Mouse (Mus musculus) embryonic facial prominence, embryonic 13.5 days (tissue): Measurements from ENCODE around the gene Cep170b. TPM values are rescaled to one million over a fixed set of nuclear protein-coding genes. Genes with fewer than 3 reads are reported as not detected.

ENCODE experiments used
- ATAC-seq: fragments of 200-750 bp; cut with Nextera tagmentation; 2 replicates; pipeline ENCODE4 v1.8.0; 2017; ENCODE audit warnings: low read depth; ENCODE audit not compliant: insufficient number of reproducible peaks, insufficient read depth, low FRiP score, low TSS enrichment
- H3K27ac ChIP-seq: fragments of 300-500 bp; sonication (generic); 2 replicates; pipeline ENCODE4 v1.5.1; 2015; ENCODE audit warnings: moderate library complexity, mild to moderate bottlenecking, inconsistent platforms
- H3K27me3 ChIP-seq: fragments of 300-500 bp; sonication (generic); 2 replicates; pipeline ENCODE4 v1.6.1; 2015; ENCODE audit warnings: mild to moderate bottlenecking, inconsistent platforms
- H3K36me3 ChIP-seq: fragments of 300-500 bp; sonication (generic); 2 replicates; pipeline ENCODE4 v1.6.1; 2015; ENCODE audit warnings: mild to moderate bottlenecking, inconsistent platforms
- H3K4me1 ChIP-seq: fragments of 300-500 bp; sonication (generic); 2 replicates; pipeline ENCODE4 v1.6.1; 2015; ENCODE audit warnings: inconsistent platforms
- H3K4me2 ChIP-seq: fragments of 300-500 bp; sonication (generic); 2 replicates; pipeline ENCODE4 v1.6.1; 2015; ENCODE audit warnings: moderate library complexity, mild to moderate bottlenecking, inconsistent platforms
- H3K4me3 ChIP-seq: fragments of 300-500 bp; sonication (generic); 2 replicates; pipeline ENCODE4 v1.5.1; 2015; ENCODE audit warnings: mild to moderate bottlenecking, inconsistent platforms
- H3K9ac ChIP-seq: fragments of 300-500 bp; sonication (generic); 2 replicates; pipeline ENCODE4 v1.6.1; 2015; ENCODE audit warnings: mild to moderate bottlenecking, inconsistent platforms
- H3K9me3 ChIP-seq: fragments of 300-500 bp; sonication (generic); 2 replicates; pipeline ENCODE4 v1.6.1; 2016; ENCODE audit warnings: inconsistent platforms
- WGBS: fragments of 180-500 bp; shearing (Covaris S2); methylation state at CpG from one replicate; pipeline ENCODE4 v1.1.7; 2015; ENCODE audit warnings: mixed read lengths; 5-methylcytosine and 5-hydroxymethylcytosine counted together
- polyA plus RNA-seq: library from polyadenylated mRNA; unstranded; fragments of >200 nt; fragmentation: Nextera tagmentation; extraction: Ambion mirVana; gene quantifications from 2 replicates; pipeline ENCODE4 v1.2.1, GENCODE M21; 2015

The Cep170b gene
- polyA plus RNA-seq: 13.8 and 16.7 TPM in 2 replicates

GRCm38 (mm10) chr12:112720216-112720615 is at the start of gene Cep170b:
Gene Cep170b, plus strand, starts transcription at chr12:112720455.
- Histone ChIP-seq H3K9me3 (no peaks in the 10 kb centered on the region), H3K27ac (peak within 1 kb of the TSS; percentile 87), H3K4me1 (peaks cover 37% of the 10 kb centered on the region), H3K4me2 (peak within 1 kb of the TSS; percentile 89), H3K36me3 (peaks cover 6% of the 10 kb centered on the region; the same call in 1 of the 2 replicates), H3K9ac (peak within 1 kb of the TSS; percentile 89), H3K4me3 (peak within 1 kb of the TSS; percentile 92), H3K27me3 (peaks cover 19% of the 10 kb centered on the region)
- ATAC-seq: no peak
- WGBS: 71% methylated on average over 6 of the region's 6 CpGs

- 53% methylated on average over 9 of the region's 9 CpGs for WGBS
- peaks cover 54% of the 10 kb centered on the region for H3K36me3 ChIP-seq
- ATAC-seq: no peak
- H3K27me3 ChIP-seq: no peaks in the 10 kb centered on the region
- no peak overlapping the region for H3K27ac ChIP-seq
- peaks cover 67% of the 10 kb centered on the region for H3K4me1 ChIP-seq
- H3K4me2 ChIP-seq: peak overlapping the region; percentile 85
- peak overlapping the region; percentile 51 for H3K9ac ChIP-seq
- no peak overlapping the region for H3K4me3 ChIP-seq
- H3K9me3 ChIP-seq: no peaks in the 10 kb centered on the region
Observed at GRCm38 (mm10) chr12:112670718-112671393, 49.4 kb upstream of the Cep170b start.

- Histone ChIP-seq H3K36me3 (peaks cover 44% of the 10 kb centered on the region), H3K9ac (peak overlapping the region; percentile 51; the same call in 1 of the 2 replicates), H3K9me3 (no peaks in the 10 kb centered on the region), H3K4me2 (peak overlapping the region; percentile 85), H3K27me3 (no peaks in the 10 kb centered on the region), H3K4me3 (peak overlapping the region; percentile 100), H3K27ac (no peak overlapping the region), H3K4me1 (peaks cover 56% of the 10 kb centered on the region)
- ATAC-seq: no peak
- WGBS: 82% methylated on average over 7 of the region's 7 CpGs
Observed at GRCm38 (mm10) chr12:112671891-112672290, 48.4 kb upstream of the Cep170b start.

GRCm38 (mm10) chr12:112672744-112673575 is 47.3 kb upstream of the Cep170b start:
- Histone ChIP-seq H3K4me2 (peak overlapping the region; percentile 85), H3K9ac (peak overlapping the region; percentile 99), H3K4me3 (peak overlapping the region; percentile 100), H3K36me3 (peaks cover 33% of the 10 kb centered on the region), H3K27ac (peak overlapping the region; percentile 95), H3K4me1 (peaks cover 49% of the 10 kb centered on the region), H3K27me3 (peaks cover 10% of the 10 kb centered on the region), H3K9me3 (no peaks in the 10 kb centered on the region)
- ATAC-seq: no peak
- WGBS: 6% methylated on average over 21 of the region's 21 CpGs

GRCm38 (mm10) chr12:112673576-112674091 is 46.6 kb upstream of the Cep170b start:
- H3K4me3 ChIP-seq: peak overlapping the region; percentile 100
- no peak for ATAC-seq
- peaks cover 17% of the 10 kb centered on the region for H3K27me3 ChIP-seq
- WGBS: under 1% methylated on average over 67 of the region's 68 CpGs
- peaks cover 26% of the 10 kb centered on the region for H3K36me3 ChIP-seq
- peak overlapping the region; percentile 95 for H3K27ac ChIP-seq
- H3K4me1 ChIP-seq: peaks cover 53% of the 10 kb centered on the region
- H3K9ac ChIP-seq: peak overlapping the region; percentile 99
- peak overlapping the region; percentile 85 for H3K4me2 ChIP-seq
- H3K9me3 ChIP-seq: no peaks in the 10 kb centered on the region

- peak; percentile 32; the same call in 1 of the 2 replicates for ATAC-seq
- H3K27me3 ChIP-seq: peaks cover 24% of the 10 kb centered on the region
- peaks cover 53% of the 10 kb centered on the region for H3K4me1 ChIP-seq
- peak within 1 kb of the TSS; percentile 99 for H3K9ac ChIP-seq
- H3K36me3 ChIP-seq: peaks cover 19% of the 10 kb centered on the region
- under 1% methylated on average over 40 of the region's 70 CpGs for WGBS
- H3K27ac ChIP-seq: peak within 1 kb of the TSS; percentile 95
- H3K4me3 ChIP-seq: peak within 1 kb of the TSS; percentile 100
- no peaks in the 10 kb centered on the region for H3K9me3 ChIP-seq
- peak within 1 kb of the TSS; percentile 85 for H3K4me2 ChIP-seq
Observed at GRCm38 (mm10) chr12:112674132-112675011, 45.9 kb upstream of the Cep170b start, which contains the start of gene Akt1. Gene Akt1, minus strand, starts transcription at chr12:112674884.

- peak overlapping the region; percentile 95 for H3K27ac ChIP-seq
- ATAC-seq: peak; percentile 58
- WGBS: 17% methylated on average over 18 of the region's 18 CpGs
- H3K9me3 ChIP-seq: no peaks in the 10 kb centered on the region
- peaks cover 8% of the 10 kb centered on the region for H3K36me3 ChIP-seq
- H3K4me2 ChIP-seq: peak overlapping the region; percentile 85
- H3K4me3 ChIP-seq: peak overlapping the region; percentile 100
- H3K4me1 ChIP-seq: peaks cover 60% of the 10 kb centered on the region
- peak overlapping the region; percentile 99 for H3K9ac ChIP-seq
- peaks cover 35% of the 10 kb centered on the region for H3K27me3 ChIP-seq
Observed at GRCm38 (mm10) chr12:112675245-112676035, 44.8 kb upstream of the Cep170b start.

GRCm38 (mm10) chr12:112677076-112677475 is 43.2 kb upstream of the Cep170b start:
- no peaks in the 10 kb centered on the region for H3K9me3 ChIP-seq
- no peak overlapping the region for H3K9ac ChIP-seq
- peaks cover 51% of the 10 kb centered on the region for H3K27me3 ChIP-seq
- no peak overlapping the region for H3K4me3 ChIP-seq
- H3K4me1 ChIP-seq: peaks cover 44% of the 10 kb centered on the region
- H3K4me2 ChIP-seq: no peak overlapping the region
- H3K27ac ChIP-seq: no peak overlapping the region
- ATAC-seq: no peak
- no peaks in the 10 kb centered on the region for H3K36me3 ChIP-seq
- WGBS: 62% methylated on average over 5 of the region's 5 CpGs

- Histone ChIP-seq H3K9me3 (no peaks in the 10 kb centered on the region), H3K36me3 (no peaks in the 10 kb centered on the region), H3K4me3 (peak overlapping the region; percentile 62), H3K27me3 (peaks cover 61% of the 10 kb centered on the region), H3K27ac (no peak overlapping the region), H3K4me1 (peaks cover 34% of the 10 kb centered on the region), H3K4me2 (peak overlapping the region; percentile 94), H3K9ac (peak overlapping the region; percentile 73)
- 22% methylated on average over 19 of the region's 19 CpGs for WGBS
- no peak for ATAC-seq
Observed at GRCm38 (mm10) chr12:112677943-112678554, 42.2 kb upstream of the Cep170b start.

GRCm38 (mm10) chr12:112678555-112679026 is 41.7 kb upstream of the Cep170b start, which contains the start of gene Zbtb42:
Gene Zbtb42, plus strand, starts transcription at chr12:112678828.
- under 1% methylated on average over 60 of the region's 60 CpGs for WGBS
- Histone ChIP-seq H3K27me3 (peaks cover 66% of the 10 kb centered on the region), H3K27ac (no peak within 1 kb of the TSS), H3K4me2 (peak within 1 kb of the TSS; percentile 94), H3K4me1 (peaks cover 33% of the 10 kb centered on the region), H3K4me3 (peak within 1 kb of the TSS; percentile 62), H3K9me3 (no peaks in the 10 kb centered on the region), H3K36me3 (no peaks in the 10 kb centered on the region), H3K9ac (peak within 1 kb of the TSS; percentile 73)
- no peak for ATAC-seq
